Mouse (Mus musculus): Measurements from ENCODE around the gene Ankrd23.

Gene Ankrd23

DNA sequence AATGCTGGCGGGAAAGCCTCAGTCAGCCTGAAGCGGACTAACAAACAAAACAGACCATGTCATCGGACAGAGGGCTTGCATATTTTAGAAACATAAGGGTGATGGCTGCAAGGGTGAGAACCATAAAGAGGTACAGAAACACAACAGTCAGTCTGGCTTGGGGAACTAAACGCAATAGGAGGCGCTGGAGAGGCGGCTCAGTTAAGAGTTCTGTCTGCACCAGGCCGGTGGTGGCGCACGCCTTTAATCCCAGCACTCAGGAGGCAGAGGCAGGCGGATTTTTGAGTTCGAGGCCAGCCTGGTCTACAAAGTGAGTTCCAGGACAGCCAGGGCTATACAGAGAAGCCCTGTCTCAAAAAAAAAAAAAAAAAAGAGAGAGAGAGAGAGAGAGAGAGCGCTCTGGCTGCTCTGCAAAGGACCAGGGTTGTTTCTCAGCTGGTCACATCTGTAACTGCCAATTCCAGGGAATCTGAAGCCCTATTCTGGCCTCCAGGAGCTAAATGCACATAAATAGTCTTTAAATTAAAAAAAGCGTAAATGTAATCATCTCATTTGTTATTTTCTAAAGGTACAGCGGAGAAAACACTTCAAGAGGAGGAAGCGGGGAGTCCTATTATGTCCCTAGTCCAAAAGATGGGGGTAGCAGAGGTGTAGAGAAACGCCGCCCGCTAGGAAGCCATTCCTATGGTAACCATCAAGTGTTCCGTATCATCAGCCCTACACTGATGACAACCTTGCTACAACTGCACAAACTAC is 9.3 kb upstream of the Ankrd23 start:
- no peak for DNase-seq (ENCODE audit: low spot score in 2 of 2)

DNA sequence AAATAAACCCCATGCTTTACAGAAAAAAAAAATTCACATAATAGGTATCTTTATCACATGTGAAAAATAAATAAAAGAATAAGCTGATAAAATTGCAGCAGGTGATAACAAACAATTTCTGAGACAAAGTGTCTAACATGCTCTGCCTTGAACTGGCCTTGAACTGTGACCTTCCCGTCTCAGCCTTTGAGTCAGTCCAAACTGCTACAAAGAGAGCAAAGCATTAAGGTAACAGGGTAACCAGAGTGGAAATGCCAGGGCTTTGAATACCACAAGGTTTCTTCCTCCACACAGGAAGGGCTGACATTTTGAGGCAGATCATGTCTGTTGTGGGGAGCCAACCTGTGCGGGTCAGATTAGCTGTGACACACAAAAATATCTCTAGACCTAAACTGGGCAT is 8.7 kb upstream of the Ankrd23 start:
- no peak for DNase-seq (ENCODE audit: low spot score in 2 of 2)

DNA sequence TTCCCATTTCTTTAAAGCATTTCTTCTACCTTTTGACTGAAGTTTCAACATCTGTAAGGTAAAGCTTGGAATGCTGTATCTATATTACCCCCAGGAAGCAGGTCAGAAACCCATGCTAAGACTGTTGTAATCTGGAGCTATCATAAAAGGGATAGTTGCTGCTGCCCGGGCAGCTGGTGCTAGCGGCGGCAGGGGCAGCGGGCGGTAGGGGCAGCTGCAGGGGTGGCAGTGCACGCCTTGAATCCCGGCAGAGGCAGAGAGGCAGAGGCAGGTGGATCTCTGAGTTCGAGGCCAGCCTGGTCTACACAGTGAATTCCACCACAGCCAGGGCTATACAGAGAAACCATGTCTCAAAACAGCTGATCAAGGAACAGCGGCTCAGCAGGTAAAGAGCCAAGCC is 6.2 kb upstream of the Ankrd23 start:
- no peak for DNase-seq (ENCODE audit: low spot score in 2 of 2)

DNA sequence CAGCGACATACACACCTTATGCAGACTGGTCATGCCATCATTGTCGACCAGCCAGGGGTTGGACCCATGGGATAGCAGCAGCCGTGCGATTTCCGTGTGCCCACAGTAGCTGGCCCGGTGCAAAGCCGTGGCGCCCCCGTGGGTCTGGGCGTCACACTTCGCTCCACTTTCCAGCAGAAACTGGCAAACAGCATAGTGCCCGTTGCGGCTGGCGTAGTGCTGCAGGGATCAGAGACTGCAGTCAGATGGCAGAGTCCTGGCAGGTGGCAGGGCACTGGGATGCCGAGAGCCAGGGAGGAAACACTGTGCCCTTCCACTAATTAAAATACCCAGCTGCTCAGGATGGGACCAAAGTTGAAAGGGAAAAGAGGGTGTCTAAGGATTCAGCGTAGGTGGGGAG is 5.2 kb upstream of the Ankrd23 start:
- no peak for DNase-seq (ENCODE audit: low spot score in 2 of 2)

DNA sequence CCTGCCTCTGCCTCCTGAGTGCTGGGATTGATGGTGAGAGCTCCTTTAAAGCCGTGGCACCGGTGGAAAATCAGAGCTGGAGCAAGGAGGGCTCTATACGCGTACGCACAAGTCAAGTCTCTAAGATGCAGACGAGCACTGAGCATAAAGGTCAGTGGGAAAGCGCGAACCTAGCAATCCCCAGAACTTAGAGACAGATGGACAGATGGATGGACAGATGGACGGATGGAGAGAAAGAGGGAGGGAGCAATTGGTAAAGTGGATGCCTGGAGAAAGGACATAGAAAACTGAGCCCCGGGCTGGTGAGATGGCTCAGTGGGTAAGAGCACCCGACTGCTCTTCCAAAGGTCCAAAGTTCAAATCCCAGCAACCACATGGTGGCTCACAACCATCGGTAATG is 4.1 kb upstream of the Ankrd23 start:
- no peak for DNase-seq (ENCODE audit: low spot score in 2 of 2)

DNA sequence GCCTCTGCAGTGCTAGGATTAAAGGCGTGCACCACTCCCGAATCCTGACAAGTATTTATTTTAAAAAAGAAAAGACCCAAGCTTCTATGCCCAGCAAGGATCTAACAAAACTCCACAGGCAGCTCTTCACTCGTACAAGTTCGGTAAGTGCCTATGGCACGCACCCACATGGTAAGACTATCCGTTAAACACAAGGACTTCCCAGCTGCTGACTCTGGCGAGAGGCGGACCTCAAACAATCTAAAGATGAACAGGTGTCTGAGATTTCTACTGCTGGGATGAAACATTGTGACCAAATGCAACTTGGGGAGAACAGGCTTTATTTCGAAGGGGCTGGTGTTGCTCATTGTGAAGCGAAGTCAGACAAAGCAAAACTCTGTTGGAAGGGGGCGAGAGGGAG is 3.4 kb upstream of the Ankrd23 start:
- no peak for DNase-seq (ENCODE audit: low spot score in 2 of 2)

DNA sequence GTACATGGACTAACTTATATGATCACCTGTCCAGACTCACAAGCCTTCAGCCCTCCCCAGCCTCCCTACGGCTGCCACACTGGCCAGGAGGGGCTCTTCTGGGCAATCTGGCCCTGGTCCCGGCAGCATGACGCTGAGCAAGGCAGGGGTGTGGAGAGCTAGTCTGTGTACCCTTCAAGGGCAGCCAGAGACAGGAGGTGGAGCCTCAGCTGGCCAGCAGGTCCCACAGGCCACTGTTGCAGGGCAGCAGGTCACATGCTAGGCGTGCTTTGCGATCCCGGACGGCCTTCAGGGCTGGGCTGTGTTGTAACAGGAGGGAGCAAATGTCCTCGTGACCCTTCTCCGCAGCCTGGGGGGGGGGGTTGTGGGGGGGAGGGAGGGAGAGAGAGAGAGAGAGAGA is 2.5 kb upstream of the Ankrd23 start, which contains the start of gene Gm42417:
TSS of gene Gm42417 (minus strand) at position 244 of the 400 bp plus-strand sequence.
- DNase-seq (ENCODE audit: low spot score in 2 of 2) = no peak

DNA sequence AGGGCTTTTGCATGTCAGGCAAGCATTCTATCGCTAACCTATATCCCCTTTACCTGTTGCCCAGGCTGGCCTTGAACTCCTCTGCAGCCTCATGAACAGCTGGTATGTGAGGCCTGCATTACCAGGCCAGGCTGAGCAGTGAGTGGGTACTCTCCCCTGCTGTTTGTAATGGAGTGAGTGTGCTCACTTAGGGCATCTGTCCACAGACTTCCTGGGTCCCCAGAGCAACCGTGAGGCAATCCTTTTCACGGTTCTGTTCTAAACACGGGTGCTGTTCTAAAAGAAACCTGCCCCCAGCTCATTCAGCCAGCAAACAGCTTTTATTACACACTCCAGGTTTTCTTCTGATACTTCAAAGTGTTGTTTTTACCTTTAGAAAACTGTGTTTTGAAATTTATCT is 2.0 kb upstream of the Ankrd23 start:
- DNase-seq (ENCODE audit: low spot score in 2 of 2) = no peak

DNA sequence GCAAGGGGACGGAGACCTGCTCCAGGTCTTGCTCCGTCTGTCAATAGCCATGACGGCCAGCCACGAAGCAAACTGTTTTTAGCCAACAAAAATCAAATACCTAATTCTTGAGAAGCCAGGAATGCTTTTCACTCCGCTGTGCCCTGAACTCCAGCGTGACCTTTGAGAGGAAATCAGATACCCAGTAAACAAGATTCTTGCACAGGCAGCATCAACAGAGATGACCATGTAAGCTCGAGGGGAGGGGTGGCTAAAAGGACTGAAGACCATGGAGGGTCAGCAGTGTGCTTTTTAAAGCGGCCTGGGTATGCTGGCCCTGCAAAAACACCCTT is 320 bp downstream of the Ankrd23 start:
- DNase-seq (ENCODE audit: low spot score in 2 of 2) = no peak

DNA sequence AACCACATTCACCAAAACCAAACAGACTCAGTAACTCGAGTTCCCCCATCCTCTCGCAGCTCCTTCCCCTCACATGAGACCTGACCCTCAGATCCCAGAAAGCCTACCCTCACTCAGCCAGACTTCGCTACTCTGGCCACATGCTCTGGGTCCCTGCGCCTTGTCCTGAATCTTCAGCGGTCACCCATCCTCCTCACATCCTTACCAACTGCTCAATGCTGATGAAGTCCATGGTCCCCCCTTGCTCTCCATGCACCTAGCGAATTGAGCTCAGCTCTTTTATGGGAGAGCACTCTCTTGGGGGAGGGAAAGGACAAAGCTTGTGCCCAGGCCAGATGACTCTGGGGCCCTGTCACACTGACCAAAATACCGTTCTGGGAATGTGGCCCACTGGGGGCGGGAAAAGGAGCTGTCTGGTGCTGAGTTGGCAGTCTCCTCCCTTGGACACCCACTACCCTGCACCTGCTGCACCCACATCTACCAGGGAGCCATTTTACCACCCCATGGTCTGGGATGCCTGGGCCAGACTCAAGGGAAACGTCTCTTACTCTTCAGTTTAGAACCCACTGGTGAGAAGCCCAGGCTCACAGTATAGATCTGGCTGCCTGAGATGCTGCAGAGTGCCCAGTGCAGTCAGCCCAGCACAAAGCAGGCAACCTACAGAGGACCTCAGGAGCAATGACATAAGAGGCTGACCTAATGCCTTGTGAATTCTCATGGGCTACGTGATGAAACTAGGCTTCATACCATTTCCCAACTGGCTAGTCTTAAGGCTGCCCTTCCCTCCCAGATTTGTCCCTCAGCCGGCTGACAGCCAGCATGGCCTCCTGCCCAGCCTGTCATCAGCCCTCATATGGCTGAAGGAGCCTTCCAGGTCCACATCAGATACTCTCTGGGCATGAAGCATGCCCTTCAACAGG is 946 bp downstream of the Ankrd23 start:
- no peak for DNase-seq (ENCODE audit: low spot score in 2 of 2)

DNA sequence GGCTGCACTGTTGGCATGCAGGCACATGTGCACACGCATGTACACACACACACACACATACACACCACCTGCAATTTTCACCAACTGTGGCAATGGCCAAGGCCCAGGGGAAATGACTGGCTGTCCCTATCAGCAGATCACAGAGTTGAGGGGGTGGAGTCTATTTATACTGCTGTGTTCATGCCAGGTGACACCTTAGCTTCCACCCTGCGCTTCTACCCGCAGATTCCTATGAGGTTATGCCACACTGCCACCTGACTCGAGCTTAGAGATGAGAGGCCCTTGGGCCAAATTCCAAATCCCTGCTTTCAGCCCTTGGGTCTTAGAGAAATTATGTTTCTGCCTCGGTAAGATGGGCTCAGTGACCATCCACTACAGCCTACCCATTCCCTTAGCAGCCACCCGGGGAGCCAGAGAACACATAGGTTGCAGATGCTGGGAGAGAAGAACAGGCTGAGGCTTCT is 2.1 kb downstream of the Ankrd23 start:
- no peak for DNase-seq (ENCODE audit: low spot score in 2 of 2)

DNA sequence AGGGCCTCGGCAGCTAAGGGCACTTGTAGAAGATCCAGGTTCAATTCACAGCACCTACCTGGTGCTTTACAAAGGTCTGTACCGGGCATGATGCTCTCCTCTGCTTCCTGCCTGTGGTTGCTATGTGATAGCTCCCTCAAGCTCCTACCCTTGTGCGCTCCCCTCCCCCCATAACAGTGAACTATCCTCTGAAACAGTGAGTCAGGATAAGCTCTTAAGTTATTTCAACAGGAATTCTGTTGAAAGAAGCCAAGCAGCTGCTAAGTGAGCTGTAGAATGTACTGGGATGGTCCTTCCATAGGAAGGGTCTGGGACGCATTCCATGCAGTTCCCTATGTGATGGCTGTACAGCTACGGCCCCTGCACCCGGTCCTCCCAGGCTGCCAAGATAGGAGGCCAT is 3.1 kb downstream of the Ankrd23 start:
- no peak for DNase-seq (ENCODE audit: low spot score in 2 of 2)

DNA sequence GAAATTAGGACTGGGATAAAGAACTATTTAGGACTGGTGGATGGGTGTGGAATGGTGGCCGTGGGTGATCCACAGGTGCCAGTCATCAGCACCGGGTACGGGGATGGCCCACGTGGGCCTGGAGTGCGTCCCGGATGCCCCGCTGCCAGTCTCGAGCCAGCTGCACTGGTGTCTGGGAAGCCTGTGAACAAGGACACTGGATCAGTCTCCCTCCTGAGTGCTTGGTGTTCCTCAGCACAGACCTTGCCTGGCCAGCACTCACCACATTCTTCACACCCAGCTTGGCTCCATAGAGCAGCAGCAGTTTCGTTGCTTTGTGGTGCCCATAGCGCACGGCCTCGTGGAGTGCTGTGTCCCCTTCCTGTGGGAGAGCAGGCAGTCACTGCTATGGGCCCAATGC is 5.2 kb downstream of the Ankrd23 start:
- no peak for DNase-seq (ENCODE audit: low spot score in 2 of 2)

DNA sequence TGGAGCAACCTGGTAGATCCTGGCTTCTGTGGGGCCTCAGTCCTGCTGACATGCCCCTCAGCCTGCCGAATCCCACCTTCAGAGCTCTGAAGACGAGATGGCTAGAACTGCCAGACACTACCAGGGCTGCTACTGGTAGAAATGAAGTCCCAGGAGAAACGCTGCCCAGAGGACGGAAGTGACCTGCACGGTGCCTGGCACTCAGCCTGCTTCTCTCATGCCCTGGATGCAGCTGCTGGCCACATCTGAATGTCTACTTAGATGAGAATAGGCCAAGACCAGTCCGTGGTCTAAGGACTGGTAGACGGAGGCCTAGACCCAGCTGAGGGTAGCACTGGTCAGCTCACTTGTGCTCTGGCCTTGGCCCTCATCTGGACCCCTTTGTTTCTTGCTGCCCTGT is 5.7 kb downstream of the Ankrd23 start:
- DNase-seq (ENCODE audit: low spot score in 2 of 2) = no peak

DNA sequence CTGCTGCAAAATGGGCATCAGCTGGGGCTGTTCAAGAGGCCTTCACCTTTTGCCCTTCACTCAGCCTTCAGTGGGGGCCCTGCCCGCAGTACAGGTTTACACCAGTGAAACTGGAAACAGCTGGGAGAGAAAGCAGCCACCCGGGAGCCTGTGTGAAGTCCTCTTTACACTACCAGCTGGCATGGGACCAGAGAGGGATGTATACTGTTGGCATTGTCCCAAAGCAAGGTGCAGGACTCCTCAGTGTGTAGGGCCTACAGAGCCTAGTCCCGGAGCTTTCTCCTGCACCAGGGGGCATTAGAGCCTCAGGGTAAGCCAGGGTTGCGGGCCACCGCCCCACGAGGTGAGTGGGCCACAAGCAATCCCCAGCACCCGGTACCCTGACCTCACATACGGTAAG is 6.2 kb downstream of the Ankrd23 start:
- no peak for DNase-seq (ENCODE audit: low spot score in 2 of 2)

DNA sequence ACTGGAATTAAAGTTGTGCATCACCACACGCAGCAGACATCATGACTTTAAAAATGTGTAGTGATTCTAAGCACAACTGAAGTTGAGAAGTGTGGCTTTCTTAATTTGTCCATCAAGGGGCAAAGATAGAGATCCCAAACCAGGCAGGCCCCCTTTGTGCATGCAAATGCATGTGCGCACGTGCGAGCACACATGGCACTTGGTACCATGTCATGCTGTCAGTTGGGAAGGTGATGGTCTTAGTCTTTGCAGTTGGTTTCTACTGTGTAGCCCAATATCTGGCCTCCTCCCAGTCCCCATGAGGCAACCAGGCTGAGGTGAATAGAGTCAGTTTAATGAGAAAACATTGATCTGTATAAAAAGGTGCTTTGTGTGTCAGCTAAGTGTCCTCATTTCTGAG is 6.8 kb downstream of the Ankrd23 start:
- DNase-seq (ENCODE audit: low spot score in 2 of 2) = no peak

DNA sequence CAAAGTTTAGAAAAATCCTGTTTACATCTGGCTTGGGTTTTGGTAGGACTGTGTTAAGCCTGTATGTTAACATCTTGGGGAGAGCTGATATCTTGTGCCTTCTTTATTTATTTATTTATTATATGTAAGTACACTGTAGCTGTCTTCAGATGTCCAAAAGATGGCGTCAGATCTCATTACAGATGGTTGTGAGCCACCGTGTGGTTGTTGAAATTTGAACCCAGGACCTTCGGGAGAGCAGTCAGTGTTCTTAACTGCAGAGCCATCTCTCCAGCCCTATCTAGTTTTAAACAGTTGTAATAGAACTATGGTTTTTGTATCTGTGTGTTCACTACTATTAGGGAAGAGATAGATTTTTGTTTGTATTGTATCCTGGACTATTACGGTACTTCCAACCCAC is 7.4 kb downstream of the Ankrd23 start:
- no peak for DNase-seq (ENCODE audit: low spot score in 2 of 2)

DNA sequence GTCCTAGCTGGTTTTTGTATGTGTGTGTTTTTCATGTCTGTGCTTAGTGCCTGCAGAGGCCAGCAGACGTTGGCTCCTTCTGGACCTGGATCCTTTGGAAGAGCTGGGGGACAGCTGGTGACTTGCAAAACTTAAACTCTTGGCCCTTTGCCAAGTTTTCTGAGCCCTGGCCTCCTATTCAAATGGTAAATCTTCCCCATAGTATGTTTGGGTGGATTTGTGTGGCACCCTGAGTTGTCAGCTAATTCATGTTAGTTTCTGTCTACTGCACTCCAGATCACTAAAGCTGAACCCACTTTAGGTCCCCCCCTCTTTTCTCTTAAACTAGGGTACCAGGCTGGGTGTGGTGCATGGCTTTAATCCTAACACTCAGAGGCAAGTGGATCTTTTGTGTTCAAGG is 8.3 kb downstream of the Ankrd23 start:
- DNase-seq (ENCODE audit: low spot score in 2 of 2) = no peak

DNA sequence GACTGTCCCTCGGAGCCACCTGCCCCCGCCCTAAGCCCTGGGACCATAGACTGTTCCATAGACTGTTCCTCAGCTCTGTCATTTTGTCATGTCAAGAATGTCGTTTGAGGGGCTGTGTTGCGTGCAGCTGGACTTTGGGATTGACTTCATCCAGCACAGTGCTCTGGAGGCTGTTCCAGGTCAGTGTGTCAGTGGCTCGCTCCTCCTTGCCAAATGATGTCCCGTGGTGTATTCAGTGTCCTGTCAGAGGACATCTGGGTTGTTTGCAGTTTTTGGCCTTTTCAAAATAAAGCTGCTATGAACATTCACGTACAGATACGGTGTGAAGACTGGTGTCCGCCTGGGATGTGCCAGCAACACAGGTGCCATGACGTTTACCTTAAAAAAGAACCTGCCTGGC is 9.8 kb downstream of the Ankrd23 start:
- DNase-seq (ENCODE audit: low spot score in 2 of 2) = no peak

DNA sequence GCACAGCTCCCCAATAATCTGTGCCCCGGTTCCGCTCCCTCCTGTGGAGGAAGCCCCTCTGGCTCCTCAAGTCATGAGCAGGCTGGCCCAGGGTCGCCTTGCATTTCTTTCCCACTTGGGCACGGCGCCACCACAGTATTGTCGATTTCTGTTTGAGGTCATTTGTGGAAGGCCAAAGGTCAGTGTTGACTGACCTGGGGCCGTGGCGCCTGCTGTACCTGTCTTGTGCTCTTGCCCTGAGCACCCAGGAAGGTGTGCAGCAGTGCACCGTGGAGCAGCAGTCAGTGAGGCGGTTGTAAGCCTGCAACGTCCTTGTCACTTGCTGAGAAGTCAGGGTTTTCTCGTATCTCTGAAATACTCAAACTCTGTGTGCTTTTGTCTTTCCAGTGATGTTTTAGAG is 10.9 kb downstream of the Ankrd23 start:
- DNase-seq (ENCODE audit: low spot score in 2 of 2) = no peak

DNA sequence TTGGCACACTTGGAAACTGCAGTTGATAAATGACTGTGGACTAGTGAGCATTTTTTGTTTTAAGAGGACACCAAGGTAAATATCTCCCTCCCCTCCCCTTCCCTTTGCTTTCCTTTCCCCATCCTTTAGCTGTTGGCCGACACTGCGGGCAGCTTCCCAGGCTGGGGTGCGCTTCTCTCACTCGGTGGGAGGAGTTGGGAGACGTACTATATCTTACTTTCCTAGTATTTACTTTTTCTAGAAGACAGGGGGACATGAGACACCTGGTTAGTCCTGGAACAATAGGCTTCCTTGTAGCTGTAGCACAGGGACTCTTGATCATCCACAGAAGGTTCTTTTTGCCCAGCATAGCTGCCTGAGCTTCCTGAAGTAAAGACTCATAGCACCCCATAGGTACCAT is 12.6 kb downstream of the Ankrd23 start:
- no peak for DNase-seq (ENCODE audit: low spot score in 2 of 2)

DNA sequence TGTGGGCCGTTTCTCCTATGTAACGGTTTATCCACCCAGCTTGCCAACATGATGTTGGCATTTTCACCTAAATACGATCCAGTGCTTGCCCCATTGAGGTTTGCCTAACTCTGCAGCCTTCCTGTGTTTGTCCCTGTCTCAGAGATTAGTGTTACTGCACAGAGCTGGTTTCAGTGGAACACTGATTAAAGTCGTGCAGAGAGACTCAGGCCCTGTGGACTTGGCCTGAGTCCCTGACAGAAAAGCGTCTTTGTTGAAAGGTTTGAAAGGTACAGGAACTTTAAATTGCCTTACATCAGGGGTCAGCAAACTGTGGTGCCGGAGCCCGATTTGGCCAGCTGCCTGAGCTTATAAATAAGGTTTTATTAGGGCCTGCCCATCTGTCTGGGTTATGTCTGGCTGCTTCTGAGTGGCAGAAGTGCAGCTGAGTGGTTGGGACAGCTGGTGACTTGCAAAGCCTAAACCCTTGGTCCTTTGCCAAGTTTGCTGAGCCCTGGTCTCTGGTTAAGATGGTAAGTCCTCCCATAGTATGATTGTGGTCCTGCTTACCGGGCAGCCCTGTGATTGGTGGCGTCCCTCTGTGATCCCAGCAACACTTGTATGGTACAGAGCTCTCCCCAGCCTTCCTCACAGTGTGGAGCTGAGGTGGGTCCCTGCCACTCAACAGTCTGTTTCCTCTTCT is 13.2 kb downstream of the Ankrd23 start:
- DNase-seq (ENCODE audit: low spot score in 2 of 2) = no peak

DNA sequence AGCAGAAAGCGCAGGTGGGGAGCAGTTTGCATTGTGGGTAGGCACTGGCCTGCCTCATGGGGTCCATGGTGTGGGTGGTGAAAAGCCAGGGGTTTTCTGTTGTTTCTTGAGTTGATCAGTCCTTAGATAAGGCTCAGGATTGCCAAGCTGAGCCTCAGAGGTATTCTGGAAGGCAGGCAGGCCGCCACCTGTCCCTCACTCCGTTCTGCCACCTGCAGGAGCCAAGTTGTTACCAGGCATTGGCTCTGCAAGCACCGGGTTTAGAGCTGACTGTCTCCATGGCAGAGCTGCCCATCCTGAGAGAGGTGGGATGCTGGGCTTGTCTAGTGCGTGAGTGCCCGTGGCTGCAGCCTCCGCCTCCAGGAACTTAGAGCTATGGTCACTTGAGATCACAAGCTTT is 14.5 kb downstream of the Ankrd23 start:
- no peak for DNase-seq (ENCODE audit: low spot score in 2 of 2)
